Mouse (Mus musculus): ENCODE measurements around the gene Usp36. TPM values are rescaled to one million over a fixed set of nuclear protein-coding genes. Genes with fewer than 3 reads are reported as not detected.

The Usp36 gene
- polyA plus RNA-seq, 1 experiment from 2014 or later = 16.0 TPM

DNA sequence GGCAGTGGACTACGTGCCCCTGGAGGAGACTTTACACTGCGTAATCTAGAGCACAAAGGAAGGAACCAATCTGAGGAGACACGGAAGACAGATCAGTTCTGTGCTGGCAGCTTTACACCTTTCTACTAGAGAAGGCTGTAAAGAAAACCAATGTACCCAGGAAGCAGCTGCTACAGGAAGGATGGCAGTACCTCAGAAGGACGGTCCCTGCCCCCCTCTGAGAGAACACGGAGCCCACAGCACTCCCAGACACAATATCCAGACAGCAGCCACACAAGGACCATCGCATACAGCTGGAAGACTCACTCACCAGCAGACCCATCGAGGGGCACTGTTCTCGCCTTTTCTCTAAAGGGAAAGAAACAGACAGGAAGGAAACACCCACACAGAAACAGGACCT, 30.0 kb downstream of the Usp36 start:
- ATAC-seq (ENCODE audit: low FRiP score) = no peak
- Histone ChIP-seq H3K9ac (no peak overlapping the region), H3K27me3 (no peaks in the 10 kb centered on the region), H3K4me3 (no peak overlapping the region), H3K36me3 (peaks cover 92% of the 10 kb centered on the region), H3K27ac (no peak overlapping the region), H3K4me2 (no peak overlapping the region), H3K9me3 (no peaks in the 10 kb centered on the region), H3K4me1 (replicated peaks) (no peaks in the 10 kb centered on the region)
- WGBS = 94% methylated on average over 8 of the region's 8 CpGs

DNA sequence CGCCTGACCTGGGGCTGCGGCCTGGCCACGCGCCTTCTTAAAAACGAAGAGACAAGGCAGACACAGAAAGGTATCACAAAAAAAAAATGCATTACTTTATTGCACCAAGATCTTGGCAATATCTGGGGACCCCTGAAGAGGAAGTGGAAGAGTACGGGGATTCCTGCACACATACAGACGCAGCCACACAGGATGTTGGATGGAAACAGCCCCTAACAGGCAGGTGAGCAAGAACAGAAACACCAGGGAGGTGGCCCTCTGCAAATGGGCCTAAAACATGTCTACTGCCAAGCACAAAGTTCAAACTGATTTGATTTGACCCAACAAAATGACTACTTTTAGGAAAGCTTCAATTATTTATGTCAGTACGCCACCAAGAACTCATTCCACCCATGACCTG, 30.5 kb downstream of the Usp36 start:
- peaks cover 87% of the 10 kb centered on the region for H3K36me3 ChIP-seq

GRCm38 (mm10) chr11:118256371-118256770, 33.7 kb downstream of the Usp36 start:
- Histone ChIP-seq H3K4me2 (no peak overlapping the region), H3K4me3 (no peak overlapping the region), H3K9me3 (no peaks in the 10 kb centered on the region), H3K27me3 (no peaks in the 10 kb centered on the region), H3K9ac (no peak overlapping the region), H3K27ac (no peak overlapping the region), H3K36me3 (peaks cover 55% of the 10 kb centered on the region), H3K4me1 (replicated peaks) (peaks cover 17% of the 10 kb centered on the region)
- no peak for ATAC-seq (ENCODE audit: low FRiP score)
- 91% methylated on average over 7 of the region's 7 CpGs for WGBS

More for the DNA sequence above, 30.5 kb downstream of the Usp36 start:
- 97% methylated on average over 8 of the region's 8 CpGs for WGBS
- no peak overlapping the region for H3K9ac ChIP-seq
- H3K27ac ChIP-seq = no peak overlapping the region
- H3K9me3 ChIP-seq = no peaks in the 10 kb centered on the region
- no peak overlapping the region for H3K4me2 ChIP-seq
- no peaks in the 10 kb centered on the region for H3K27me3 ChIP-seq
- H3K4me3 ChIP-seq = no peak overlapping the region
- no peak for ATAC-seq (ENCODE audit: low FRiP score)
- peaks cover 3% of the 10 kb centered on the region; the same call in 1 of the 2 replicates for H3K4me1 ChIP-seq (replicated peaks)

GRCm38 (mm10) chr11:118254159-118254951, 35.7 kb downstream of the Usp36 start:
- Histone ChIP-seq H3K4me1 (replicated peaks) (peaks cover 18% of the 10 kb centered on the region), H3K9me3 (no peaks in the 10 kb centered on the region), H3K9ac (no peak overlapping the region; the same call in 1 of the 2 replicates), H3K4me2 (no peak overlapping the region), H3K27ac (peak overlapping the region; percentile 86), H3K36me3 (peaks cover 35% of the 10 kb centered on the region), H3K4me3 (no peak overlapping the region), H3K27me3 (no peaks in the 10 kb centered on the region)
- ATAC-seq (ENCODE audit: low FRiP score) = peak; percentile 64; the same call in 1 of the 2 replicates
- 46% methylated on average over 15 of the region's 15 CpGs for WGBS

DNA sequence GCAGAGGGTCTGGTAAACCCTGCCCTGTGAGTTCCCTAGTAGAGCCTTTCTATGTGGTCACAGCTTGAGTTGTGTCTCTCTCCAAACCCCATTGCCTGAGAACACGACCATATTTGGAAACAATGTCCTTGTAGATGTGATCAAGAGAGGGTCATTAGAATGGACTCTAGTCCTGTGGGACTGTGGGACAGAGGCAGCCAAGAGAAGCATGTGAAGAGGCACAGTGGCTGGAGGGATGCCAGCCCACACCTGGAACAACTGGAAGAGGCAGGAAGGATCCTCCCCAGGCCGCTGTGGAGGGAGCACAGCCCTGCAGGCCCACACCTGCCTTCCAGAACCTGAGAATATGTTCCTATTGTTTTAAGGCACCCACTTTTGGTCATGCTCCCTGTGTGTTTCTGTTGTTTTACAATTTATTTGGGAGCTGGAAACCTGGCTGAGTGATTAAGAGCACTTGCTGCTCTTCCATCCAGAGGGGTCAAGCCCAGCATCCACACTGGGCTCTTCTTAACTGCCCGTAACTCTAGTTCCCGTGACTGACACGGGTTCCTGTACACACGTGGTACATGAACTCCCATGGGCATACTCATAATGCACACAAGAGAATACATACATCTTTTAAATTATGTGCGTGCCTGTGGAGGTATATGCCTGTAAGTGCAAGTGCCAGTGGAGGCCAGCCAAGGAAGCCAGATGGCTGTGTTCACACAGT, 36.4 kb downstream of the Usp36 start:
- Histone ChIP-seq H3K4me3 (no peak overlapping the region), H3K27me3 (no peaks in the 10 kb centered on the region), H3K36me3 (peaks cover 27% of the 10 kb centered on the region), H3K9me3 (no peaks in the 10 kb centered on the region), H3K4me2 (no peak overlapping the region), H3K4me1 (replicated peaks) (peaks cover 24% of the 10 kb centered on the region), H3K9ac (no peak overlapping the region), H3K27ac (peak overlapping the region; percentile 86)
- WGBS = 79% methylated on average over 7 of the region's 7 CpGs
- 0 out of 2 replicates have a peak, but pooled peaks have one; percentile 15 for ATAC-seq (ENCODE audit: low FRiP score)

DNA sequence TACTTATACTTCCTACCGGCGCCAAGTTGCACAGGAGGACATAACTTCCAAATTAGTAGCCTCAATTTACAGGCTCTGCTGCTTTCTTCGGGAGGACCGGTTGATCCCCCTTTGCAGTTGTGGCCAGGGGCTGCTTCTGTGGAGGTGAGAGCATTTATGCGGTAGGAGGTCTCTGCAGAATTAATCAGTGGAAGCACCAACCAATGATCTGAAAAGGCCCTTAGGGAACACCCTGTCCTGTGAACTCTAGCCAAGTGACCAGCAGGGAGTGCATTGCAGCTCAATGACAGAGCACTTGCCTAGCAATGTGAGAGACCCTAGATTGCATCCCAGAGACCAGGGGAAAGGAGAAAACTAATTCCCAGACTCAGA, 41.0 kb downstream of the Usp36 start:
- 0 out of 2 replicates have a peak, but pooled peaks have one; percentile 26 for ATAC-seq (ENCODE audit: low FRiP score)
- WGBS = 2% methylated on average over 5 of the region's 5 CpGs
- H3K36me3 ChIP-seq = no peaks in the 10 kb centered on the region
- H3K9ac ChIP-seq = peak overlapping the region; percentile 36; the same call in 1 of the 2 replicates
- H3K4me2 ChIP-seq = peak overlapping the region; percentile 92
- H3K4me1 ChIP-seq (replicated peaks) = peaks cover 36% of the 10 kb centered on the region
- no peaks in the 10 kb centered on the region for H3K9me3 ChIP-seq
- peak overlapping the region; percentile 87 for H3K4me3 ChIP-seq
- peak overlapping the region; percentile 70 for H3K27ac ChIP-seq
- H3K27me3 ChIP-seq = no peaks in the 10 kb centered on the region

GRCm38 (mm10) chr11:118248150-118249011, 41.7 kb downstream of the Usp36 start, which contains the start of gene Cyth1:
Gene Cyth1, minus strand, starts transcription at chr11:118248592.
- Histone ChIP-seq H3K9me3 (no peaks in the 10 kb centered on the region), H3K4me1 (replicated peaks) (peaks cover 30% of the 10 kb centered on the region), H3K27me3 (no peaks in the 10 kb centered on the region), H3K36me3 (no peaks in the 10 kb centered on the region), H3K9ac (peak within 1 kb of the TSS; percentile 89), H3K4me3 (peak within 1 kb of the TSS; percentile 87), H3K27ac (peak within 1 kb of the TSS; percentile 78), H3K4me2 (peak within 1 kb of the TSS; percentile 92)
- peak; percentile 95 for ATAC-seq (ENCODE audit: low FRiP score)
- WGBS = under 1% methylated on average over 86 of the region's 86 CpGs

DNA sequence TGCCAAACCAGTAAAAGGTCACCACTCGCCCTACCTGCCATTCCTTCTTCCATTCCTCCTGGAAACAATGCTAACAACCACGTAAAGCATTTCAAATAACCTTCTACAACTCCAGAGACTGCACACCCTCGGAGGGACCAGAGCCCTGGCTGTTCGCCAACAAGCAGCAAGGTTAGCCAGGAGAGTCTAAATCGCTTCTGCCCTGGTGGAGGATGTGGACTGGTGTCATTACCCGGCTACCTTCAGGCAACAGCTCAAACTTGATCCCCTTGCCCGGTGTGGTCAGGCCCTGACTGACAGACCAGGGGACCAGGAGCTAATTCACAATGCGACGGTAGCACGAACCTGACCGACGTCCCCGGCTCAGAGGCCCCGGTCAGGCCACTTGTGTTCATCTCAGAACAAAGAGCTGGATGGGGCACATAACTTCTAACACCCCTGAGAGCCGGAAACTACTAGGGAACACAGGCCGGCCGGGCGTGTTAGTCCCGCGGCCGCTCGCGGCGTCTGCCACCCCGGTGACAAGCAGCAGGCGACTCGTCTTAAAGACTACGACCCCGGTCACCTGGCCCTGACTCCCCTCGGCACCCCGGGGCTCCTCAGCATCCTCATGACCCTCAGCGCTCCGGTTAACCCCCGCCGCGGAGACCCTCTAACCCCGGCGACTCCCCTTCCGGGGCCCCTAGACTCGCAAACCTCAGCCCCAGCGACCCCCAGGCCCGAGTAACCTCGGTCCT, 42.5 kb downstream of the Usp36 start:
- 2% methylated on average over 42 of the region's 43 CpGs for WGBS
- peak overlapping the region; percentile 78; the same call in 1 of the 2 replicates for H3K27ac ChIP-seq
- H3K4me1 ChIP-seq (replicated peaks) = peaks cover 28% of the 10 kb centered on the region
- H3K27me3 ChIP-seq = no peaks in the 10 kb centered on the region
- no peaks in the 10 kb centered on the region for H3K9me3 ChIP-seq
- H3K9ac ChIP-seq = peak overlapping the region; percentile 89
- peak overlapping the region; percentile 87 for H3K4me3 ChIP-seq
- no peak for ATAC-seq (ENCODE audit: low FRiP score)
- H3K36me3 ChIP-seq = no peaks in the 10 kb centered on the region
- peak overlapping the region; percentile 92 for H3K4me2 ChIP-seq

GRCm38 (mm10) chr11:118246724-118247123, 43.3 kb downstream of the Usp36 start:
- ATAC-seq (ENCODE audit: low FRiP score) = no peak
- peak overlapping the region; percentile 92 for H3K4me2 ChIP-seq
- peak overlapping the region; percentile 87 for H3K4me3 ChIP-seq
- no peak overlapping the region for H3K27ac ChIP-seq
- peak overlapping the region; percentile 89 for H3K9ac ChIP-seq
- 46% methylated on average over 5 of the region's 5 CpGs for WGBS
- peaks cover 36% of the 10 kb centered on the region for H3K4me1 ChIP-seq (replicated peaks)
- no peaks in the 10 kb centered on the region for H3K27me3 ChIP-seq
- H3K36me3 ChIP-seq = no peaks in the 10 kb centered on the region
- no peaks in the 10 kb centered on the region for H3K9me3 ChIP-seq

DNA sequence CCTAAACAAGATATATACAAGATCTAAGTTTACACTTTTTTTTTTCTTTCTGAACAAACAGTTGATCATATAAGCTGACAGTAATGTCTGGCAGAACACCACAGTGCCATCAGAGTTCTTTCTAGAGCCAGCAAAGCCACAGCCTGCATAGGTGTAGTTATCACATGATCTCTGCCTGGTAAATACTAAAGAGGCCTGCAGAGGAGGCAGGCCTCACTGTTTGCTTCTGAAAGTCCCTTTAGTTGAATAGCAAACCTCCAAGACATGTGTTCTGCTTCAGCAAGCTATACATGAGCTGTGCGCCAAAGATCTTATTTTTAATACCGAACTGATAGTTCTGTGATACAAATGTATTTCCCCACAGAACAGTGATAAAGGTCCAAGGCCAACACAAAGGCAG, 44.9 kb downstream of the Usp36 start:
- H3K4me1 ChIP-seq (replicated peaks) = peaks cover 42% of the 10 kb centered on the region

GRCm38 (mm10) chr11:118243627-118244261, 46.3 kb downstream of the Usp36 start:
- Histone ChIP-seq H3K36me3 (no peaks in the 10 kb centered on the region), H3K4me2 (no peak overlapping the region), H3K9me3 (no peaks in the 10 kb centered on the region), H3K9ac (no peak overlapping the region), H3K27me3 (no peaks in the 10 kb centered on the region), H3K4me3 (no peak overlapping the region), H3K27ac (no peak overlapping the region), H3K4me1 (replicated peaks) (peaks cover 47% of the 10 kb centered on the region)
- WGBS = 87% methylated on average over 6 of the region's 6 CpGs
- ATAC-seq (ENCODE audit: low FRiP score) = no peak

More for the DNA sequence above, 44.9 kb downstream of the Usp36 start:
- Histone ChIP-seq H3K27me3 (no peaks in the 10 kb centered on the region), H3K4me3 (no peak overlapping the region), H3K4me2 (no peak overlapping the region), H3K36me3 (no peaks in the 10 kb centered on the region), H3K9me3 (no peaks in the 10 kb centered on the region), H3K27ac (no peak overlapping the region), H3K9ac (no peak overlapping the region)
- no peak for ATAC-seq (ENCODE audit: low FRiP score)
- WGBS = 97% methylated on average over 2 of the region's 2 CpGs
